Mouse (Mus musculus): ENCODE results near the gene Entpd3.

- no peak for TF ChIP-seq CTCF (IDR thresholded peaks at IDR 0.05; ENCODE audit: insufficient read depth, low read depth, low read length)
- TF ChIP-seq POLR2A (IDR thresholded peaks at IDR 0.05; ENCODE audit: insufficient read depth, low read depth, low read length), result no peak
These were observed 11.7 kb upstream of the Entpd3 start for GRCm38 (mm10) chr9:120527919-120528318.
